Mouse (Mus musculus) embryonic fibroblast, embryonic 13.5 days (primary cell): ENCODE measurements at regions not wholly inside any gene's neighbourhood (a gene's known extent, or its start where the extent isn't known, plus 50 kb on each side); places are given as distances from the start of the nearest gene placed in this dataset.

Source experiments
- H3K27ac ChIP-seq: 2 replicates; pipeline ENCODE4 v1.5.1; 2012; ENCODE audit warnings: low read length, control low read depth, inconsistent platforms; ENCODE audit not compliant: insufficient read depth
- H3K4me1 ChIP-seq: 2 replicates; pipeline ENCODE4 v1.6.1; 2011; ENCODE audit warnings: low read length; ENCODE audit not compliant: control insufficient read depth, insufficient read depth
- H3K4me3 ChIP-seq: 2 replicates; pipeline ENCODE4 v1.5.1; 2011; ENCODE audit warnings: mild to moderate bottlenecking, control low read depth, low read length; ENCODE audit not compliant: insufficient read depth
- CTCF ChIP-seq: IDR thresholded peaks from 2 replicates; pipeline ENCODE4 v1.5.1; 2011; ENCODE audit warnings: mild to moderate bottlenecking, control low read depth, low read length, moderate library complexity, borderline replicate concordance; ENCODE audit not compliant: insufficient read depth
- POLR2A ChIP-seq: IDR thresholded peaks from 2 replicates; pipeline ENCODE4 v1.6.1; 2011; ENCODE audit warnings: low read depth, mild to moderate bottlenecking, control low read depth, low read length, moderate library complexity

GRCm38 (mm10) chr16:77889348-77889747 lies 287.5 kb upstream of the Gm11146 start:
- H3K4me3 ChIP-seq, result no peak overlapping the region

GRCm38 (mm10) chr16:77885060-77885679 lies 283.3 kb upstream of the Gm11146 start:
- Histone ChIP-seq H3K27ac (no peak overlapping the region), H3K4me3 (no peak overlapping the region), H3K4me1 (no peaks in the 10 kb centered on the region)
- TF ChIP-seq CTCF, result no peak
- no peak for TF ChIP-seq POLR2A

More at GRCm38 (mm10) chr16:77889348-77889747, 287.5 kb upstream of the Gm11146 start:
- TF ChIP-seq CTCF, result no peak
- no peak for TF ChIP-seq POLR2A
- Histone ChIP-seq H3K4me1 (no peaks in the 10 kb centered on the region), H3K27ac (no peak overlapping the region)

- no peak for TF ChIP-seq POLR2A
- TF ChIP-seq CTCF, result no peak
Measured at GRCm38 (mm10) chr16:77884495-77884894, 282.6 kb upstream of the Gm11146 start.

GRCm38 (mm10) chr16:77877006-77877405 lies 275.1 kb upstream of the Gm11146 start:
- Histone ChIP-seq H3K4me1 (no peaks in the 10 kb centered on the region), H3K27ac (no peak overlapping the region), H3K4me3 (no peak overlapping the region)
- TF ChIP-seq POLR2A (no peak), CTCF (no peak)

More at GRCm38 (mm10) chr16:77884495-77884894, 282.6 kb upstream of the Gm11146 start:
- no peaks in the 10 kb centered on the region for H3K4me1 ChIP-seq
- no peak overlapping the region for H3K4me3 ChIP-seq
- no peak overlapping the region for H3K27ac ChIP-seq

GRCm38 (mm10) chr16:77863246-77863645 lies 261.4 kb upstream of the Gm11146 start:
- TF ChIP-seq CTCF (no peak), POLR2A (no peak)

GRCm38 (mm10) chr16:77852066-77852781 lies 250.3 kb upstream of the Gm11146 start:
- H3K4me1 ChIP-seq, result no peaks in the 10 kb centered on the region
- H3K4me3 ChIP-seq, result no peak overlapping the region
- no peak for TF ChIP-seq CTCF
- no peak for TF ChIP-seq POLR2A
- no peak overlapping the region for H3K27ac ChIP-seq

More at GRCm38 (mm10) chr16:77863246-77863645, 261.4 kb upstream of the Gm11146 start:
- Histone ChIP-seq H3K4me1 (no peaks in the 10 kb centered on the region), H3K4me3 (no peak overlapping the region), H3K27ac (no peak overlapping the region)

GRCm38 (mm10) chr16:77851206-77852065 lies 249.5 kb upstream of the Gm11146 start:
- Histone ChIP-seq H3K4me1 (no peaks in the 10 kb centered on the region), H3K4me3 (no peak overlapping the region), H3K27ac (no peak overlapping the region)
- TF ChIP-seq CTCF (no peak), POLR2A (no peak)

GRCm38 (mm10) chr16:77835767-77836166 lies 233.9 kb upstream of the Gm11146 start:
- Histone ChIP-seq H3K27ac (no peak overlapping the region), H3K4me1 (no peaks in the 10 kb centered on the region), H3K4me3 (no peak overlapping the region)
- TF ChIP-seq POLR2A (no peak), CTCF (no peak)

GRCm38 (mm10) chr16:77827322-77828117 lies 225.6 kb upstream of the Gm11146 start:
- Histone ChIP-seq H3K27ac (no peak overlapping the region), H3K4me1 (no peaks in the 10 kb centered on the region), H3K4me3 (no peak overlapping the region)
- no peak for TF ChIP-seq POLR2A
- no peak for TF ChIP-seq CTCF

GRCm38 (mm10) chr16:77799709-77800108 lies 197.8 kb upstream of the Gm11146 start:
- H3K4me1 ChIP-seq, result no peaks in the 10 kb centered on the region
- H3K27ac ChIP-seq, result peak overlapping the region; percentile 61
- TF ChIP-seq POLR2A (no peak), CTCF (no peak)

More at GRCm38 (mm10) chr16:77799709-77800108, 197.8 kb upstream of the Gm11146 start:
- no peak overlapping the region for H3K4me3 ChIP-seq
